Mouse (Mus musculus): ENCODE measurements at regions not wholly inside any gene's neighbourhood (a gene's known extent, or its start where the extent isn't known, plus 50 kb on each side); places are given as distances from the start of the nearest gene placed in this dataset.
A peak's percentile ranks its signal among the peaks of the same experiment; 100 is the strongest.

DNA sequence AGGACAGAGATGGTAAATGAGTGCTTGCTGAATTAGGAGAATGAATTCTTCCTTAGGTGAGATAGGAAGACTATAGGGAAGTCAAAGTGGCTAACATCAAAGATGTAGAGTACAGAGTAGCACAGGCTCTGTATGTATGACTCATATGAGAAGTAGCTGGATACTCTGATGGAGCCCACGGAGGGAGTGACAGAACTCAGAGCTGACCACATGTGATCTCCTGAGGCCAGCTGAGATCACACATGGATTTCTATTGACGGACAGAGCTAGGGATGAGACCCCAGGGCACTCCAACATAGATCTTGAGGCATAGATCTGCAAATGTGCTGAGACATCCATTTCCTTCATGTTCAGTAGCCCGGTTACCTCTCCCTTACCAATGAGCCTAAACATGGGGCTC, 66.0 kb downstream of the Cops8 start:
- 87% methylated on average over 3 of the region's 3 CpGs for WGBS
- Histone ChIP-seq H3K4me3 (no peak overlapping the region), H3K4me1 (peaks cover 8% of the 10 kb centered on the region), H3K9me3 (no peaks in the 10 kb centered on the region), H3K9ac (no peak overlapping the region), H3K4me2 (no peak overlapping the region), H3K27me3 (no peaks in the 10 kb centered on the region), H3K36me3 (no peaks in the 10 kb centered on the region), H3K27ac (no peak overlapping the region)
- no peak for ATAC-seq (ENCODE audit: insufficient number of reproducible peaks, low FRiP score, low TSS enrichment, low read depth)

DNA sequence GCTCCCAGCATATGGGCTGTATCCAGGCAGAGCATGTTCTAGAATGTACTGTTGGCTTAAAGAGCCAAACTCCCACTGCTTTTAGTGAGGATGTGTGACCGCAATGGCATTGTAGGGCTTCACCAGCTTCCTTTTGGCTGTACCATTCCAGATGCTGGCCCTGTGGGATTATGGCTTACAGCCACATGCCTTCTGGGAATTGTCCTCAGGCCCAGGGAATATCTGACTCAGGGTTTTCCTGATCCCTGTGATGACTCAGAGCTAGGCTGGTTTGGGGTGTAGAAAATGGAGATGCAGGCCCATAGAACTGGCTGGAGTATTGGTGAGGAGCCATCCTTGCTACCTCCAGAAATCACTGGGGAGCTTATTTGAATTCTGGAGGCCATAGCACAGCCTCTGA, 66.5 kb downstream of the Cops8 start:
- H3K9me3 ChIP-seq: no peaks in the 10 kb centered on the region
- 94% methylated on average over 1 of the region's 1 CpGs for WGBS

DNA sequence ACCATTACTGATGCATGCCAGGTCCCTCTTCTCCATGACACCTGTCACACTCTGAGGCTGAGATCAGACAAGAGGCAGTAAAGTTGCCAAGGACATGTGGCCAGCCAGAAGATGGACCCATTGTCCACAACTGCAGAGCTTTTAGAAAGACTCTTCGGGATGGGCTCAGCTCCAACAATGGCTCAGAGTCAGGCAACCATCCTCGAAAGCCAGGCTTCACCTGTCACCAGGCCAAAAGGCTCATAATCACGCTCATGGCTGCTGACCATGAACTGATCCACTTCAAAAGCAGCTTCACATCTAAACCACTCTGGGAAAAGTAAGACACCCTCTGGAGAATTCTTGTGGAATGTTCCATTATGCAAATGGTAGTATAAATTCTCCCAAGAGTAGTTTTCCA, 67.6 kb downstream of the Cops8 start:
- no peak overlapping the region for H3K4me2 ChIP-seq
- no peaks in the 10 kb centered on the region for H3K27me3 ChIP-seq
- no peak overlapping the region for H3K4me3 ChIP-seq
- H3K9ac ChIP-seq: no peak overlapping the region
- WGBS: 84% methylated on average over 3 of the region's 3 CpGs
- H3K36me3 ChIP-seq: no peaks in the 10 kb centered on the region
- ATAC-seq (ENCODE audit: insufficient number of reproducible peaks, low FRiP score, low TSS enrichment, low read depth): no peak
- no peaks in the 10 kb centered on the region for H3K9me3 ChIP-seq
- H3K4me1 ChIP-seq: peaks cover 13% of the 10 kb centered on the region
- H3K27ac ChIP-seq: no peak overlapping the region

More for the DNA sequence above, 66.5 kb downstream of the Cops8 start:
- Histone ChIP-seq H3K4me2 (no peak overlapping the region), H3K27ac (no peak overlapping the region), H3K27me3 (no peaks in the 10 kb centered on the region), H3K9ac (no peak overlapping the region), H3K36me3 (no peaks in the 10 kb centered on the region), H3K4me1 (peaks cover 9% of the 10 kb centered on the region), H3K4me3 (no peak overlapping the region)
- no peak for ATAC-seq (ENCODE audit: insufficient number of reproducible peaks, low FRiP score, low TSS enrichment, low read depth)

DNA sequence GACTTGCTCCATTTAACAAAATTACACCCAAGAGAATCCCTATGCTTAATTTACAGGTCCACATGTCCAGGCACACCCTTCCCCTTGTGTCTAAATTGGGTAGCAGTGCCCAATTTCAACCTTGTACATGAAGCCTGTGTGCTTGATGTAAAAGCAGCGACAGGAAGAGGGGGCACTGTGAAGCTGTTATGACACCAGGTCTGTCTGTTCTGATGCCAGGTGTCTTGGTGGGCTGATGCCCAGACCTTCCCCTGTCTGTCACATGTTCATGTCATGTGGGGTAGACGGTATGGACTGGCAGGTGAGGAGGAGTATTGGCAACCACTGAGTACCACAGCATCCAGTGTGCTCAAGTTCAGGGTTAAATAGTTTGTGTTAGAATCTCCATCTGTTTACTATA, 71.0 kb downstream of the Cops8 start:
- Histone ChIP-seq H3K27me3 (no peaks in the 10 kb centered on the region), H3K4me3 (no peak overlapping the region), H3K27ac (no peak overlapping the region), H3K4me2 (no peak overlapping the region), H3K9ac (no peak overlapping the region), H3K36me3 (no peaks in the 10 kb centered on the region), H3K4me1 (peaks cover 28% of the 10 kb centered on the region), H3K9me3 (no peaks in the 10 kb centered on the region)
- ATAC-seq (ENCODE audit: insufficient number of reproducible peaks, low FRiP score, low TSS enrichment, low read depth): no peak
- WGBS: 42% methylated on average over 2 of the region's 2 CpGs

DNA sequence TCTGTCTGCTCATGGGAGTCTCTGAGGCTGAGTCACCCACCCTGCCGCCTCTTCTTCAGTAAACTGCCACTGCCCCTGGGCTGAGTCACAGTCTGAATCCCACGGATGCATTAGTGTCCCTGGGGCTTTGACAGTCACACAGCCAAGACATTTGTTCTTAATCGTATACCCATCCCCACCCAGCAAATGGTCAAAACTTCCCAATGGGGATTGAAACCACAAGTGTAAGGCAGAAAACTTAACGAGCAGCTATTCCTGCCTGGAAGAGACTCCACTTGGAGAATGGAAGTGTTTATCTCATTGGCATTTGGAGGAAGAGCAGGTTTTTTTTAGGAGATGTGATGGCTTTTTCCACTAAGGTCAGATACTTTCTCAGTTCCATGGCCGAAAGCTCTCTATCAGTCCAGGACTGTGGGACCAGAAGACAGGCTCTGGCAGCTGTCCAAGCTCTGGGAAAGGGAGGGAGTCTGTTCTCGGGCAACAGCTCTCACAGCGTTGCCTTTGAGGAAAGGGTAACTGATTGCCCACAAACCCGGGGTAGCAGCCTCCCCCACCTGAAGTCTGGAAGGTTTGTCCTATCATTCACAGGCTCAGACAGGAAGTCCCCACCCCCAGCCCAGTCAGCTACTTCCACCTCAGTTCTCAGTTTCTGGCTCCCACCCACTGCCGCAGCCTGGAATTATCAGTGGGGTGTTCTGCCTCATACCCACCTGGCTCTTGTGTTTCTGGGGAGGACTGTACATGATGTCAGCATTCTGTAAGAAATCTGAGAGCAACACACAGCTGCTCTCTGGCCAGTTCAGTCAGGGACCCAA, 73.6 kb downstream of the Cops8 start:
- Histone ChIP-seq H3K27me3 (no peaks in the 10 kb centered on the region), H3K9me3 (no peaks in the 10 kb centered on the region), H3K4me1 (peaks cover 28% of the 10 kb centered on the region), H3K4me3 (no peak overlapping the region), H3K4me2 (no peak overlapping the region), H3K9ac (no peak overlapping the region), H3K27ac (0 out of 2 replicates have a peak overlapping the region, but pooled peaks have one; percentile 18), H3K36me3 (no peaks in the 10 kb centered on the region)
- WGBS: 23% methylated on average over 9 of the region's 9 CpGs
- ATAC-seq (ENCODE audit: insufficient number of reproducible peaks, low FRiP score, low TSS enrichment, low read depth): 0 out of 2 replicates have a peak, but pooled peaks have one; percentile 31

DNA sequence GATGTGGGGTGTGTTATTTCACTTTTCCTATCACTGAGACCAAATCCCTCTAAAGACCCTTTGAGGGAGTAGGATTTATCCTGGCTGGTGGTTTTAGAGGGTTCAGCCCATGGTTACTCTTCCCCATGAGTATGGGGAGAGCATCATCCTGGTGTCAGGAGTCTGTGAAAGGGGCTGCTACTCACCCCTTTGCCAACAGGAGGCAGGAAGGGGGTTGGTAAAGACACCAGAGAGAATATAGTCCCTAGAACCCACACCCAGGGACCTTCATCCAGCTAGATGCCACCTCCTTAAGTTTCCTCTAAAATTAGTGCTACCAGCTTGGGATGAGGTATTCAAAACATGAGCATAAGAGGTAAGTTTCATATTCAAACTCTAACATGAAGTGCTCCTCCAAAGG, 74.4 kb downstream of the Cops8 start:
- H3K4me2 ChIP-seq: no peak overlapping the region
- no peak overlapping the region for H3K27ac ChIP-seq
- no peak for ATAC-seq (ENCODE audit: insufficient number of reproducible peaks, low FRiP score, low TSS enrichment, low read depth)
- H3K36me3 ChIP-seq: no peaks in the 10 kb centered on the region
- no peaks in the 10 kb centered on the region for H3K9me3 ChIP-seq
- H3K4me1 ChIP-seq: peaks cover 28% of the 10 kb centered on the region
- H3K4me3 ChIP-seq: no peak overlapping the region
- no peaks in the 10 kb centered on the region for H3K27me3 ChIP-seq
- H3K9ac ChIP-seq: no peak overlapping the region

DNA sequence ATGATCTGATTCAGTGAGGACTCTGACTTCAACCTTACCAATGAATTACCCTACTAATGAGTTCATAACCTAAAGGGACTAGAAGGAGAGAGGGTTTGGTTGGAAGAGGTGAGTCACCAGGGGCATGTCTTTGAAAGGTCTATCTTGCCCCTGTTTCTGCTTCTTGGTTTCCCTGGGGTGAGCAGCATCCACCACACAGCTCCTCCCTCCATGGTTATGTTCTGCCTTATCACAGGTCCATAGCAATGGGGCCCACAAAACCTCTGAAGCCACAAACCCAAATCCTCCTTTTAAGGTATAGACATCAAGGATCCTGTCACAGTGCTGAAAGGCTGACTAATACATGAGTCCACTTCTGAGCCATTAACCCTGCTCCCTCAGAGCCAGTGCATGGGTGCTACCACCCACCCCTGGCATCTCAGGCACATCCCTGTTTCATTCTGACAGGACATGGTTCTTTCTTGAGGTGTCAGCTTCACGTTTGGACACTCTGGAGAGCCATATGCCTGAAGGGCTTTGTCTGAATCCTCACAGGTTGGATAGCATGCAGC, 74.9 kb downstream of the Cops8 start:
- WGBS: 33% methylated on average over 1 of the region's 1 CpGs
- Histone ChIP-seq H3K4me3 (no peak overlapping the region), H3K27me3 (no peaks in the 10 kb centered on the region), H3K9me3 (no peaks in the 10 kb centered on the region), H3K4me2 (no peak overlapping the region), H3K4me1 (peaks cover 28% of the 10 kb centered on the region), H3K36me3 (no peaks in the 10 kb centered on the region), H3K27ac (no peak overlapping the region), H3K9ac (no peak overlapping the region)
- ATAC-seq (ENCODE audit: insufficient number of reproducible peaks, low FRiP score, low TSS enrichment, low read depth): no peak

DNA sequence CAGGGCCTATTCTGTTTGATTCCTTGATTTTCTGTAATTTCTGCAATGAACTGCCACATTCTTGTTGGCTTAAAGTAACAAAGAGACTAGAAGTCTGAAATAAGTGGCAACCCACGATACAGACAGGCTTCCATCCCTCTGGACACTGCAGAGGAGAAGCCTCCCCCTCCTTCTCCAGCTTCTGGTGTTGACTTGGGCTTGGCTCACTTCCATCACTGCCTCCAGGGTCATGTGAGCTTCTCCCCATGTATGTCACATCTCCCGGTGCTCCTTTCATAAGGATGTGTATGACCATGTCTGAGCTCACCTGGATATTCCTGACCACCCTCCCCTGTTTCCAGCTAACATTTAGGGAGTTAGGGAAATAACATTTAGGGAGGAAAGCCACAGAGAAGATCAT, 75.6 kb downstream of the Cops8 start:
- ATAC-seq (ENCODE audit: insufficient number of reproducible peaks, low FRiP score, low TSS enrichment, low read depth): no peak

DNA sequence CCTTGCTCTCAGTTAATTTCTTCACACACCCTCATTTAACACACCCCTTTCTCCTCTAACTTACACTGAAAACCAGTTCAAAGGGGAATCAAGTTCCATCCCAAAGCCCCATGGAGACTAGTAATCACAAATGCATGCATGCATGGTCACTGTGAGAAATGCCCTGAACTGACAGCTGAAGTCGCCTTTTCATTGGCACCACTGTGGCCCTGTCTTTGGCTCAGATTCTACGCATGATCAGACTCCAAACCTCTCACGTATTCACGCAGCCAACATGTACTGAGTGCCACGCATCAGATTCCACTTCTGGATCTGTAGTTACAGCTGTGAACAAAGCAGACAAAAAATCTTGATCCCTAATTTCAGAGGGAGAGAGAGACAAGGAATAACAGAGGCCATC, 85.3 kb downstream of the Cops8 start:
- no peaks in the 10 kb centered on the region for H3K36me3 ChIP-seq
- H3K9ac ChIP-seq: no peak overlapping the region
- no peak overlapping the region for H3K4me2 ChIP-seq
- no peak overlapping the region for H3K27ac ChIP-seq
- no peak for ATAC-seq (ENCODE audit: insufficient number of reproducible peaks, low FRiP score, low TSS enrichment, low read depth)
- H3K4me3 ChIP-seq: no peak overlapping the region
- no peaks in the 10 kb centered on the region for H3K27me3 ChIP-seq
- no peaks in the 10 kb centered on the region for H3K9me3 ChIP-seq
- H3K4me1 ChIP-seq: peaks cover 6% of the 10 kb centered on the region
- WGBS: 76% methylated on average over 5 of the region's 5 CpGs

More for the DNA sequence above, 75.6 kb downstream of the Cops8 start:
- Histone ChIP-seq H3K27me3 (no peaks in the 10 kb centered on the region), H3K36me3 (no peaks in the 10 kb centered on the region), H3K4me3 (no peak overlapping the region), H3K27ac (no peak overlapping the region), H3K4me1 (peaks cover 24% of the 10 kb centered on the region), H3K9ac (no peak overlapping the region), H3K4me2 (no peak overlapping the region), H3K9me3 (no peaks in the 10 kb centered on the region)
- 55% methylated on average over 2 of the region's 2 CpGs for WGBS

DNA sequence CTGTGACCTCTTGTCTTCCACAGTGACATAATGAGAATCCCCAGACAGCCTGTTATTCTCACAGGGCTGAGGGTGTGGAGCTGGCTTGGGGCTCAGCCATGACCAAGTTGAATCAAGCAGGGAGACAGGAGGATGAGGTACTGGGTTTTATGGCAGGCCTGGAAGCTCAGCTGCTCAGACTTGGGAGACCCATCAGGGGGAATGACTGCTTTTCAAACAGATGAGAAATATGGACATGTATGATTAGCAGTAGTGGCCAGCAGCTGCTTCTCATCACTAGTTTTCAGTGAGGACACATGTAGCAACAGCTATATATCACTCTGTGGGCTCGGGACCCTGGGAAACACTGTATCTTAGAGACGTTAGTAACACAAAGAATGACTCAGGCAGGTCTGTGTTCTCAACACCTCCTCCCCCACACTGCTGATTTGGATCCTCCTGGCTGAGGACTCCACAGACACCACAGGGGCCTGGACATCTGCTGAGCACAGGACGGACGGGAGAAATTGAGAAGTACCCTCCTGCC, 87.9 kb downstream of the Cops8 start:
- Histone ChIP-seq H3K9me3 (no peaks in the 10 kb centered on the region), H3K9ac (no peak overlapping the region), H3K4me3 (no peak overlapping the region), H3K4me2 (no peak overlapping the region), H3K4me1 (peaks cover 9% of the 10 kb centered on the region), H3K27me3 (no peaks in the 10 kb centered on the region), H3K36me3 (no peaks in the 10 kb centered on the region), H3K27ac (peak overlapping the region; percentile 62; the same call in 1 of the 2 replicates)
- 40% methylated on average over 4 of the region's 4 CpGs for WGBS
- peak; percentile 79 for ATAC-seq (ENCODE audit: insufficient number of reproducible peaks, low FRiP score, low TSS enrichment, low read depth)

DNA sequence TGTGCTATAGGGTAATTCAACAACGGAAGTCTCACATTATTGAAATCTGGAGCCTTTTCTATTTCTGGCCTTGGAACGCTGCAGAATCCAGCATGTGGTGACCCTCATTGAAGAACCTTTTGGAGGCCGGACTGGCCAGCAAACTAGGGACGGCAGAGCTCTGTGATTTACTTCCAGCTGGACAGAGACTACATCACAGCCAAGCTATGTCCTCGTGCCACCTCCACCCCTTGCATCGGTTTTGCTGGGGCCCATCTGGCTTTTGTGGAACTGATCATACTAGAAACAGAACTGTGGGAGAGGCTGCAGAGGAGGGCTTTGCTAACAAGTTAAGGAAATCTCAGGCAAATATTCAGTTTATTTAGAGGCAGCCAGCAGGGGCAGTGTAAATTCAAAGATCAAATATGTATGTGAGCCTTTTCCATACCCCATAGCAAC, 88.4 kb downstream of the Cops8 start:
- 46% methylated on average over 6 of the region's 6 CpGs for WGBS
- H3K27me3 ChIP-seq: no peaks in the 10 kb centered on the region
- ATAC-seq (ENCODE audit: insufficient number of reproducible peaks, low FRiP score, low TSS enrichment, low read depth): no peak
- no peak overlapping the region for H3K9ac ChIP-seq
- H3K27ac ChIP-seq: peak overlapping the region; percentile 62
- H3K4me2 ChIP-seq: no peak overlapping the region
- H3K36me3 ChIP-seq: no peaks in the 10 kb centered on the region
- no peak overlapping the region for H3K4me3 ChIP-seq
- peaks cover 9% of the 10 kb centered on the region for H3K4me1 ChIP-seq
- no peaks in the 10 kb centered on the region for H3K9me3 ChIP-seq

DNA sequence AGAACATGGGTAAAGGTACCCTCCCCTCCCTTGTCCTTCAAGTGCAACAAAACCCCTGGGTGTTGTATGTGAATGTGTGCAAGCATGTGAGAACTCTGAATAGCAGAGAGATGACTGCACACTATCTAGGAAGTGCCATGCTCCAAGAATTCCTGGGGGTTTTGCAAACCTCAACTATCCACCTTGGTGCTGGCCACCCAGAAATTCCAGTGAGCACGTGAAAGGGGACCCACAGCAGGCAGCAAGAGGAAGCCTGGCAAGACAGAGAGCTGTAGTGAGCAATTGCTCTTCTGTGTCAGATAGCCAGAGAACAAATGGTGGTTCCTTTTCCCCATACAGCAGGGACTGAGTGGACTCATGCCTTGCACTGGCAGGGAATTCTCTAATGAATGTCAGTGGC, 90.1 kb downstream of the Cops8 start:
- Histone ChIP-seq H3K4me3 (no peak overlapping the region), H3K4me1 (peaks cover 9% of the 10 kb centered on the region), H3K9ac (no peak overlapping the region), H3K27ac (no peak overlapping the region), H3K27me3 (no peaks in the 10 kb centered on the region), H3K36me3 (no peaks in the 10 kb centered on the region), H3K9me3 (no peaks in the 10 kb centered on the region), H3K4me2 (no peak overlapping the region)
- ATAC-seq (ENCODE audit: insufficient number of reproducible peaks, low FRiP score, low TSS enrichment, low read depth): no peak
- 43% methylated on average over 1 of the region's 1 CpGs for WGBS
